Mouse (Mus musculus) hindbrain, embryonic 15.5 days (tissue): ENCODE measurements around the gene Alpl. TPM values are rescaled to one million over a fixed set of nuclear protein-coding genes. Genes with fewer than 3 reads are reported as not detected.

ENCODE experiments used
- ATAC-seq: fragments of 200-750 bp; cut with Nextera tagmentation; 2 replicates; pipeline ENCODE4 v1.8.0; 2017; ENCODE audit warnings: low read depth, moderate number of reproducible peaks, moderate TSS enrichment; ENCODE audit not compliant: low FRiP score
- H3K27ac ChIP-seq: fragments of 300-500 bp; sonication (generic); replicated peaks from 2 replicates; pipeline ENCODE4 v1.5.1; 2015; ENCODE audit warnings: mild to moderate bottlenecking, inconsistent platforms
- H3K27me3 ChIP-seq: fragments of 300-500 bp; sonication (generic); 2 replicates; pipeline ENCODE4 v1.6.1; 2015; ENCODE audit warnings: control low read depth, inconsistent platforms
- H3K36me3 ChIP-seq: fragments of 300-500 bp; sonication (generic); 2 replicates; pipeline ENCODE4 v1.6.1; 2015; ENCODE audit warnings: control low read depth, inconsistent platforms
- H3K4me1 ChIP-seq: fragments of 300-500 bp; sonication (generic); replicated peaks from 2 replicates; pipeline ENCODE4 v1.6.1; 2015; ENCODE audit warnings: control low read depth, inconsistent platforms
- H3K4me2 ChIP-seq: fragments of 300-500 bp; sonication (generic); 2 replicates; pipeline ENCODE4 v1.6.1; 2015; ENCODE audit warnings: moderate library complexity, mild to moderate bottlenecking, inconsistent platforms
- H3K4me3 ChIP-seq: fragments of 300-500 bp; sonication (generic); 2 replicates; pipeline ENCODE4 v1.5.1; 2015; ENCODE audit warnings: mild to moderate bottlenecking, inconsistent platforms
- H3K9ac ChIP-seq: fragments of 300-500 bp; sonication (generic); 2 replicates; pipeline ENCODE4 v1.6.1; 2015; ENCODE audit warnings: inconsistent platforms
- H3K9me3 ChIP-seq: fragments of 300-500 bp; sonication (generic); 2 replicates; pipeline ENCODE4 v1.6.1; 2016; ENCODE audit warnings: control low read depth, inconsistent platforms
- WGBS: fragments of 180-500 bp; shearing (Covaris S2); methylation state at CpG from one replicate; pipeline ENCODE4 v1.1.7; 2015; 5-methylcytosine and 5-hydroxymethylcytosine counted together
- polyA plus RNA-seq: library from polyadenylated mRNA; unstranded; fragments of >200 nt; fragmentation: Nextera tagmentation; extraction: Ambion mirVana; gene quantifications from 2 replicates; pipeline ENCODE4 v1.2.1, GENCODE M21; 2015

The Alpl gene
- polyA plus RNA-seq, 1 experiment from 2014 or later: 11.4 TPM

DNA sequence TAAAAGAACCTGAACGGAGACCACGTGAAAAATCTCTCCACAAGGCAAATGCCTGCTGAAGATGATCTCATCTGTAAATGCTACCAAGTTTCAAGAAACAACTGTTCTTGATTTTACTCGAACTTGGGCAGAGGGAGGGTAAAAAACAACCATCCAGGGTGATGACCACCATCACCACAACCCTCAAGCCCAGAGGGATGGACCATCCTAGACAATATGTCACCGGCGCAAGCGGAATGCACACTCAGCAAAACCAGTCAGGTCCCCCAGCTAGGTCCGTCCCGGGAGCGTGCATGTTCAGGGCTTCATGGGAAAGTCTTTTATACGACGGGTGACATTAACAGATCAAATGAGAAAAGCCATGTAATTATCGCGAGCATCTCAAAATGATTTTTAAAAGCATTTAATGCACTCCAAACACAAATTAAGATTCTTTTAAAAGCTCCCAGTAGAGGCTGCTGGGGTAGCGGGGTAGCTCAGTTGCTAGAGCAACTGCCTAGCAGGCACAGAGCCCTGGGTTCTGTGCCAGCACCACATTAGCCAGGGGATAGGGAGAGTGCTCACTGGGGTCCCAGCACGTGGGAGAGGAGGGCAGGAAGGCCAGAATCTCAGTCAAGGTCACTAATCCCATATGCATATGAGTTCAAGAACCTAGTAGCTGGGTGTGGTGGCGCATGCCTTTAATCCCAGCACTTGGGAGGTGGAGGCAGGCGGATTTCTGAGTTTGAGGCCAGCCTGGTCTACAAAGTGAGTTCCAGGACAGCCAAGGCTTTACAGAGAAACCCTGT lies 17.6 kb downstream of the Alpl start:
- H3K9ac ChIP-seq: no peak overlapping the region
- no peaks in the 10 kb centered on the region for H3K27me3 ChIP-seq
- H3K27ac ChIP-seq: no peak overlapping the region
- no peak for ATAC-seq
- no peak overlapping the region for H3K4me2 ChIP-seq
- WGBS: 71% methylated on average over 17 of the region's 17 CpGs
- H3K9me3 ChIP-seq: no peaks in the 10 kb centered on the region
- H3K36me3 ChIP-seq: no peaks in the 10 kb centered on the region
- peaks cover 7% of the 10 kb centered on the region for H3K4me1 ChIP-seq
- H3K4me3 ChIP-seq: no peak overlapping the region

DNA sequence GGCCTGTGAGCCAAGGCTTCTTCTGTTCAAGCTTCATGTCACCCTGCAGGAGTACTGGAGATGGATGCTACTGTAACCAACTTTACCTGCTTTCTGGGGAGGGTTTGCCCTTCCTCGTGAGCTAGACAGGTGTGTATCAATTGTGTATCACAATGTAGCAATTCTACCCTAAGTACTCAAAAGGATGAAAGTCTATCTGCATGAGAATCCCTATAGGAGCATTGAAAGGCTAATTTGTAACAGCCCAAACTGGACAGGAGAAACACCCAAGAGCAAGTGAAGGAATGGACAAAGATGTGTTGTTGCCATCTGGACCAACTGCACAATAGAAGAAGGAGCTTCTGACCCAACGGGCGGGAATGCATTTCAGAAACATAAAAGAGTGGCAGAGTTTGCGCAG lies 18.3 kb downstream of the Alpl start:
- Histone ChIP-seq H3K9me3 (no peaks in the 10 kb centered on the region), H3K27me3 (no peaks in the 10 kb centered on the region), H3K36me3 (no peaks in the 10 kb centered on the region), H3K4me2 (no peak overlapping the region), H3K27ac (no peak overlapping the region), H3K4me3 (no peak overlapping the region), H3K9ac (no peak overlapping the region), H3K4me1 (peaks cover 7% of the 10 kb centered on the region; the same call in 1 of the 2 replicates)
- no peak for ATAC-seq
- WGBS: 84% methylated on average over 4 of the region's 4 CpGs

DNA sequence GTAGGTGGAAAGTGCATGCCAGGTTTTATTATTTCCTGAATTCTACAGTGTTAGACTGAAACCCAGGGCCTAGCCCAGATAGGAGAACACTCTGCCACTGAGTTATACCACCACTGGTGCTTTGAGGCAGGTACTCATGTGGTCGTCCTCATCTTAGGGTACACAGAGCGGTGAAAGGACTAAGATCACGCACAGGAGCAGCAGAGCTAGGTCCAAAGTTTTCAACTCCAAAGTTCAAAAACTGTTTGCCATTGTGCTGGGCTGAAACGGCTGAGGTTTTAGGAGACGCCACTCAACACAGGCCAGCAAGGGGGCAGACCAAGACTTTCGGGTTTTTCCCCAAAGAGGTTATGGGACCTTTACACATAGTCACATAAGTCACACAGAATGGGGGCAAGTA lies 21.7 kb downstream of the Alpl start:
- H3K4me2 ChIP-seq: no peak overlapping the region
- WGBS: 88% methylated on average over 6 of the region's 6 CpGs

DNA sequence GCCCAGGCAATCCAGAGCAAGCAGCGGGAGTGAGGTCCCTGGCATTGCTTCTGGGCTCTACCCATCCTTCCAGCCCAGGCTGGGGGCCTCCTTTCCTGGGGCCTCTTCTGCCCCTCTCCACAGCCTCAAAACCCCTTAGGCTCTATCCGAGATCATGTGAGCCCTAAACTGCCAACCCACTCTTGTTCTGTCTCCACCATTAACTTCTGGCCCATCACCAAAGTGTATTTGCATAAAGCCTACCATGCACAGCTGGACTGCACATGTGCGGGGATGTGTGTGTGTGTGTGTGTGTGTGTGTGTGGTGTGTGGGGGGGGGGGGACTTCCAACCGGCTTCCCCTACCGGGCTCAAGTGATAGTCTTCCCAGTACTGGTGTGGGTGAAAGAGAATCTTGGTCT lies 22.2 kb downstream of the Alpl start:
- H3K9ac ChIP-seq: no peak overlapping the region
- no peak overlapping the region for H3K27ac ChIP-seq
- no peaks in the 10 kb centered on the region for H3K36me3 ChIP-seq
- H3K27me3 ChIP-seq: no peaks in the 10 kb centered on the region
- H3K4me2 ChIP-seq: no peak overlapping the region
- H3K4me1 ChIP-seq: peaks cover 13% of the 10 kb centered on the region; the same call in 1 of the 2 replicates
- H3K4me3 ChIP-seq: no peak overlapping the region
- 0 out of 2 replicates have a peak, but pooled peaks have one; percentile 34 for ATAC-seq
- no peaks in the 10 kb centered on the region for H3K9me3 ChIP-seq
- 48% methylated on average over 5 of the region's 5 CpGs for WGBS

More for the DNA sequence above, 21.7 kb downstream of the Alpl start:
- no peak overlapping the region for H3K9ac ChIP-seq
- peaks cover 12% of the 10 kb centered on the region; the same call in 1 of the 2 replicates for H3K4me1 ChIP-seq
- no peaks in the 10 kb centered on the region for H3K27me3 ChIP-seq
- H3K27ac ChIP-seq: no peak overlapping the region
- H3K9me3 ChIP-seq: no peaks in the 10 kb centered on the region
- no peak for ATAC-seq
- no peaks in the 10 kb centered on the region for H3K36me3 ChIP-seq
- H3K4me3 ChIP-seq: no peak overlapping the region

DNA sequence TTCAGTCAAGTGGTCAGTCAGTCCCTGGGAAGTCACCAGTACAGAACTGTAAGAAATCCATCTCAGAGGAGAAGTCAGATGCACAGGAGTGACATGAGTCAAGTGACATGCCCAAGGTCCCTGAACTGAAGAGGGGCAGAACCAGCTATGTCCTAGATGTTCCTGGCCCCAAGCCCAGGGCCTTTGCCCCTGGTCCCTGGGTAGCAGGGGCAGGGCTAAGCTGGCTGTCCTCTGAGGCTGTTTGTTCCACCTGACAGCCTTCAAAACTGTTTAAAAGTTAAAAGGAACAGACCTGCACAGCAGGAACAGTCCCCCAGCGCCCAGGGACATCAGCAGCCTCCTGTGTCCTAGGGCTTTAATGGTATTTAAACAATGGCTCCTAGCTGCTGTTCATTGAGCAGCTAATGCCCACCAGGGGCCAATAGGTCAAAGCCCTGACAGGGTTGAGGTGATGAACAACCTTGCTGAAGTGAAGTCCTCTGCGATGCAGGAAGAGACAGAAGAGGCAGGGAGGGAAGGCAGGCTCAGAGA lies 22.8 kb downstream of the Alpl start:
- Histone ChIP-seq H3K27ac (no peak overlapping the region), H3K36me3 (no peaks in the 10 kb centered on the region), H3K4me1 (peaks cover 13% of the 10 kb centered on the region; the same call in 1 of the 2 replicates), H3K9me3 (no peaks in the 10 kb centered on the region), H3K4me3 (no peak overlapping the region), H3K9ac (no peak overlapping the region), H3K27me3 (no peaks in the 10 kb centered on the region), H3K4me2 (no peak overlapping the region)
- ATAC-seq: no peak
- WGBS: 14% methylated on average over 2 of the region's 2 CpGs

DNA sequence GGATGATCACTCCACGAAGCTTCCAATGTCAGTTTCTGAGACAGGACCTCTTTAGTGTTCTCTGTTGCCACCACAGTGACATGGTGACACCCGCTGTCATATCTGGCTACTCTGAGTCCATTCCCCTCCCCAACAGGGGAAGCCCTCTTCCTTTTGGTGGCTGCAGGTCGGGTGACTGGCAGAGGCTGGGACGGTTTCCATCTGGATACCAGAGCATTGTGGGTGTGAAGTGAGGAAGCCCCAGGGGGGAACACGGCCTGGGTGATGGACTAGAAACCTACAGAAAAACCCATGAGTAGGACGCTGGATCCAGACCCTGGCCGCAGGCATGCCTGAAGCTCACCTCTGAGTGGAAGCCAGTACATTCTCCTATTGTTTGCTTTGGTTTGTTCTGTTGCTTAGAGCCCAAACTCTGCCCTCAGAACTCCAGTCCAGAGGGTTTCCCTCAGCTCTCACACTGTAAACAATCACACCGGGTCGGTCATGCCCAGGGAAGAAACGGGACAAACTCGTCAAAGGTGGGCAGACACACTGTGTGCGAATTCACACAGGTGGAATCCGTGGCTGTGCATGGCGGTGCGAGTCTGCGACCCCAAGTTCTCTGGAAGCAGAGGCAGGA lies 23.6 kb downstream of the Alpl start:
- Histone ChIP-seq H3K4me3 (no peak overlapping the region), H3K9me3 (no peaks in the 10 kb centered on the region), H3K4me1 (peaks cover 13% of the 10 kb centered on the region; the same call in 1 of the 2 replicates), H3K4me2 (no peak overlapping the region), H3K36me3 (no peaks in the 10 kb centered on the region), H3K27ac (no peak overlapping the region), H3K9ac (no peak overlapping the region), H3K27me3 (no peaks in the 10 kb centered on the region)
- no peak for ATAC-seq
- 83% methylated on average over 16 of the region's 16 CpGs for WGBS

DNA sequence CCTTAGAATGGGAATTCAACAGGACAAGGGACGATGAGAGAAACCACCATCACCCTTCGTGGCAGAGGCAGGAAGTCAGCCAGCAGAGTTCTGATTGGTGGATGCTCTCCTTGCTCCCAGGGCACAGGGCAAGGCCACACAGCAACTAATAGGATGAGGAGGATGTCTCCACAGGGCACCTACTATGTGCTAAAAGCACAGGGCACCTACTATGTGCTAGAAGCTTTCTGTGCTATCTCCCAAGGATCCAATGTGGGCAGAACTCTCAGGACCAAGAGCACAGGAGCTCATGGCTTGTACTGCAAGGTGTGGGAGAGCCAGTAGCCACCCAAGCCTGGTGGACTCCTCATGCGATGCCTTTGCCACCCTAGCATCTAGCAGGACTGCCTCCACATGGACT lies 24.4 kb downstream of the Alpl start:
- Histone ChIP-seq H3K4me1 (peaks cover 13% of the 10 kb centered on the region; the same call in 1 of the 2 replicates), H3K36me3 (no peaks in the 10 kb centered on the region), H3K4me2 (no peak overlapping the region), H3K4me3 (no peak overlapping the region), H3K9ac (no peak overlapping the region), H3K27me3 (no peaks in the 10 kb centered on the region), H3K27ac (no peak overlapping the region), H3K9me3 (no peaks in the 10 kb centered on the region)
- 80% methylated on average over 3 of the region's 3 CpGs for WGBS
- ATAC-seq: no peak

DNA sequence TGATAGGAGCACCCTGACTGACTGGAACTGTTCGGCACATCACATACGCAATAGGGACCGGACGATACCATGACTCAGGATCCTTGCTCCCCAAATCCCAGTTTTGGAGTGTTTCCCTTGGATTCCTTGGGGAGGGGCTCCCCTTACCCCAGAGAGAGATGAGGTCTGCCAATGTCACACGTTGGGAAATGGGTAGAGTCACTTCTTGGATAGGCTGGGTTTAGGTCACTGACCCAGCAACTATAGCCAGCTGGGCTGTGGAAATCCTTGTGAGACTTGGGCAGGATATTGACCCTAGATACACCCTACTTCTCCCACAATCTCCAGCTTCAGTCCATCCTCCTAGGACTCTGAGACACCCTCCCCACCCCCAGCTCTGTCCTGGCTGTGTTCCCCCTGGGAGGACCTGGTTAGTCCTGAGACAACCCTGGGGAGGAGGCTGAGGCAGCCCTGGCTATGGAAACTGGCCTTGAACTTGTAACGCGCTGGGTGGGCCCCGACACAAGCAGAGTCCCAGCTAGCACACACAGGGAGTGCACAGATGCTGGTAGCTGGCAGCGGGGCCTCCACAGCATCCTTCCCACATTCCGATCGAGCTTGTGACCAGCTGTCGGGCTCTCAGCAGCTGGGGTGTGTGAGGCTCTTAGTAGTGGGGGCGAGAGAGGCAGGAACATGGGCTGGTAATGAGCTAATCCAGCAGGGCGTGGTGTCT lies 25.1 kb downstream of the Alpl start:
- H3K9me3 ChIP-seq: no peaks in the 10 kb centered on the region
- 72% methylated on average over 14 of the region's 14 CpGs for WGBS
- ATAC-seq: no peak
- H3K4me2 ChIP-seq: no peak overlapping the region
- H3K36me3 ChIP-seq: no peaks in the 10 kb centered on the region
- no peak overlapping the region for H3K4me3 ChIP-seq
- H3K4me1 ChIP-seq: peaks cover 19% of the 10 kb centered on the region; the same call in 1 of the 2 replicates
- H3K27me3 ChIP-seq: no peaks in the 10 kb centered on the region
- H3K27ac ChIP-seq: no peak overlapping the region
- no peak overlapping the region for H3K9ac ChIP-seq

DNA sequence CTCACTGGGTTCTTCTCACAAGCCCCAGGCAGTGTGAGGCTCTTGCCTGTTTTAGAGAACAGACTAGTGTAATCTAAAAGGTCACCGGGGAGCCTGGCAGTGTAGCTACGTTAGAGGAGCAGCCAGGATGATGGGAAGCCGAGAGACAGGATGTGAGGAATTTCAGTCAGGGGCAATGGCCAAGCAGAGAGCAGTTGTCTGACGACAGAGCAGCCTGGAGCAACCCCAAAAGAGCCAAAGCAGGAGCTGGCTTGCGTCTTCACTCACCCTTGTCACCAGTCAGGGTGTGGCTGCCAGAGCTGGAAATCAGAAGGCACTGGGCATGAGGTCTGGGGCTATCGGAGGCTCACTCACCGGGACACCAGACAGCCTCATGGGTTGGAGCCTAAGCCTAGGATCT lies 26.5 kb downstream of the Alpl start:
- Histone ChIP-seq H3K27me3 (no peaks in the 10 kb centered on the region), H3K9ac (no peak overlapping the region), H3K4me3 (no peak overlapping the region), H3K4me1 (peaks cover 30% of the 10 kb centered on the region), H3K36me3 (no peaks in the 10 kb centered on the region), H3K4me2 (no peak overlapping the region), H3K9me3 (no peaks in the 10 kb centered on the region), H3K27ac (no peak overlapping the region)
- 53% methylated on average over 7 of the region's 7 CpGs for WGBS
- ATAC-seq: no peak

DNA sequence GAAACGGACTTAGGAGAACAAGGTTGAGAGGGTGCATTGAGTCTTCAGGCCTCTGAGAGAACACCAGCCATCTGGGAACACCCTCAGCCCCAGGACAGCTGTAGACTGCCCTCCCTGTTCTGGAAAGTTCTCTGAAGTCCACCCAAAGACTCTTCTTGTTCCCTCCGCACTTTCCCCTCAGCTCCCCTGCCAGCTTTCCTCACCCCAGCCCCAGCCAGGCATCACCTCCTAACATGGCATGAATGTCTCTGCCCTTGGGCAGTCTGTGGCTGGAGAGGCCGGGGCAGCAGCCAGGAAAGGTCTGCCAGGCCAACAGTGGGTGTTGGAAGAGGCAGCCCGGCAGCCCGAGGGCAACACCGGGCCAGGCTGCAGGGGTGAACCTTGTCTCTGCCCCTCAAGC lies 27.4 kb downstream of the Alpl start:
- no peak for ATAC-seq
- Histone ChIP-seq H3K9ac (no peak overlapping the region), H3K9me3 (no peaks in the 10 kb centered on the region), H3K4me3 (no peak overlapping the region), H3K27ac (no peak overlapping the region), H3K4me1 (peaks cover 28% of the 10 kb centered on the region), H3K36me3 (no peaks in the 10 kb centered on the region), H3K27me3 (no peaks in the 10 kb centered on the region), H3K4me2 (no peak overlapping the region)
- WGBS: 85% methylated on average over 6 of the region's 6 CpGs

DNA sequence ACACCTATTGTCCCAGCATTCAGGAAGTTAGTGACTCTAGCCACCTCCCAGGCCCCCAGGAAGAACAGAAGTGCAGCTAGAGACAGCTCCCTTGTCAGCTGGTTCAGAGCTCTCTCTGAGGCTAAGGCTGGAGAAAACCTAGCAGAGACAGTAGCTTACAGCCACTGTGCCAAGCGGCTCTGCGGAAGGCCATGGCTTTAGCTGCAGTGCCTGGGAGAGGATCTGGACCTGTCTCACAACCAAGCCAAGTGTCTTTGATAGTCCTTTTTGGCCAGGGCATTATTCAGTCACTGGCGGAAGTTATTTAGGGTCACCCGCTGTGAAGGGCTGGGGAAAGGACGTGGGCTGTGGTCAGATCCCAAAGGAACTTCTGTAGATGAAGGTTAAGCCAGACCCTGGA lies 27.8 kb downstream of the Alpl start:
- 66% methylated on average over 5 of the region's 5 CpGs for WGBS
- Histone ChIP-seq H3K27ac (no peak overlapping the region), H3K4me3 (no peak overlapping the region), H3K9me3 (no peaks in the 10 kb centered on the region), H3K27me3 (no peaks in the 10 kb centered on the region), H3K4me2 (no peak overlapping the region), H3K4me1 (peaks cover 24% of the 10 kb centered on the region), H3K36me3 (no peaks in the 10 kb centered on the region), H3K9ac (no peak overlapping the region)
- ATAC-seq: no peak

DNA sequence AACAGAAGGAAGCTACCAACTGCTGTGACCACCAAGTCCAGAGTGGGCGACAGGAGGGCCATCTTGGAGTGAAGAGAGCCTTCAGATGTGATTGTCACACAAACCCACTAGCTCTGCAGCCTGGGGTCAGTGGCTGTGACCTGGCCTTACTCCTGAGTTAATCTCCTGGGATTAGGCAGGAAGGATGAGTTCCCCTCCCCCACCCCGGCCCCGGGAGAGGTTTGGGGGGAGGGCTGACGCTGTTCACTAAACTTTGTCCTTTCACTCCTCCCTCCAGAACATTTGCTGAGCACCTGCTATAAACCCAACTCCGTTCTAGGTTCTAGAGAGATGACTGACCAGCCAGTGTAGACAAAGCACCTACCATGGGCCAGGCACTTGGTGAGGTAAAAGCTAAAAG lies 29.8 kb downstream of the Alpl start:
- no peak for ATAC-seq
- Histone ChIP-seq H3K4me2 (no peak overlapping the region), H3K9ac (no peak overlapping the region)

More for the DNA sequence above, 29.8 kb downstream of the Alpl start:
- H3K27me3 ChIP-seq: no peaks in the 10 kb centered on the region
- WGBS: 33% methylated on average over 5 of the region's 5 CpGs
- no peak overlapping the region for H3K4me3 ChIP-seq
- no peaks in the 10 kb centered on the region for H3K9me3 ChIP-seq
- H3K4me1 ChIP-seq: peaks cover 30% of the 10 kb centered on the region
- H3K27ac ChIP-seq: peak overlapping the region; percentile 74; the same call in 1 of the 2 replicates
- H3K36me3 ChIP-seq: no peaks in the 10 kb centered on the region
